Mouse (Mus musculus): ENCODE data around the gene Hoxa1. TPM values are rescaled to one million over a fixed set of nuclear protein-coding genes. Genes with fewer than 3 reads are reported as not detected.

The Hoxa1 gene
- polyA plus RNA-seq, 1 experiment from 2014 or later = 0.72 TPM

DNA sequence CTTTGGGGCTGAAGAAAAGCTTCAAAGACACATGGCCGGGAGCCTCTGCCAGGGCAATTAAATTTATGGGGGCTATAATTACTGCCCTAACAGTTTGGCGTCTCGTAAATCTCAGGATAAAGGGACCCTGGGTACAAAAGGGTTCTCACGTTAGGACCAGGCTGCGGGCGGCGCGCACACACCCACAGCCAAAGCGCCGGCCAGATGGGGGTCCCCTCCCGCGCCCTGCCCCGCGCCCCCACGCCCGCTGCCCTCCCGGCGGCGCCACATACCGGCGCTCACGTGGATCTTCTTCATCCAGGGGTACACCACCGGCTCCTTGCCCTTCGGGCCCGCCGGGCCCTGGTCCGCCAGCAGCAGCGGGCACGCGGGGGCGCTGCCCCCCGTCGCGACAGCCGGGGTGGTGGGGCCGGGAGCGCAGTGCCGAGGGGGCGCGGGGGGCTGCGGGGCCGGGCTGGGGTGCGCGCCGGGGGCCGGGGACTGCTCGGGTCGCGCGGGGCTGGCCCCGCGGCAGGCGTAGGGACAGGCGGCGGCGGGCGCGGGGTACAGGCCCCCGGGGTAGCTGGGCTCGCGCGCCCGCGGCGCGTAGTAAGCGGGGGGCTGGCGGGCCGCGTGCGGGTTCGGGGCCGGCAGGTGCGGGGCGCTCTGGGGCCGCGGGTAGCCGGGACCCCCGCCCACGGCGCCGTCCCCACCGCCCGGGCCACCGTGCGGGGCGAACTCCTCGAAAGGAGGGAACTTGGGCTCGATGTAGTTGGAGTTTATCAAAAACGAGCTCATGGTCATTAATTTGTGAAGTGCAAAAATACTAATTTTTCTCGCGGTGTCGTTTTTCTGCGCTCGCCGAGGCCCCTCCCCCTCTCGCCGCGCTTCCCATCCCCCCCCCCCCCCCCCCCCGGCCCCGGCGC is 33.0 kb upstream of the Hoxa1 start, which contains the start of gene Hoxa4:
Gene Hoxa4, minus strand, starts transcription at position 848 of the 905 bp plus-strand sequence.
- under 1% methylated on average over 76 of the region's 102 CpGs for WGBS
- Histone ChIP-seq H3K4me2 (ENCODE audit: low read depth, low read length) (peak within 1 kb of the TSS; percentile 95), H3K4me3 (ENCODE audit: low read length) (peak within 1 kb of the TSS; percentile 70), H3K27ac (ENCODE audit: low read length) (peak within 1 kb of the TSS; percentile 93), H3K36me3 (ENCODE audit: control insufficient read depth, insufficient read depth, low read length) (no peaks in the 10 kb centered on the region), H3K9me3 (ENCODE audit: control insufficient read depth, low read length) (no peaks in the 10 kb centered on the region), H3K9ac (ENCODE audit: low read depth, low read length) (peak within 1 kb of the TSS; percentile 89), H3K27me3 (replicated peaks; ENCODE audit: control insufficient read depth, insufficient read depth, low read length) (no peaks in the 10 kb centered on the region; the same call in 1 of the 2 replicates), H3K4me1 (ENCODE audit: control insufficient read depth, insufficient read depth, low read length) (peaks cover 36% of the 10 kb centered on the region)
- peak; percentile 49 for ATAC-seq

GRCm38 (mm10) chr6:52190410-52190809 is 32.3 kb upstream of the Hoxa1 start:
- Histone ChIP-seq H3K27ac (ENCODE audit: low read length) (peak overlapping the region; percentile 93), H3K4me1 (ENCODE audit: control insufficient read depth, insufficient read depth, low read length) (peaks cover 40% of the 10 kb centered on the region), H3K4me2 (ENCODE audit: low read depth, low read length) (peak overlapping the region; percentile 95), H3K9me3 (ENCODE audit: control insufficient read depth, low read length) (no peaks in the 10 kb centered on the region), H3K4me3 (ENCODE audit: low read length) (peak overlapping the region; percentile 70), H3K9ac (ENCODE audit: low read depth, low read length) (peak overlapping the region; percentile 89), H3K27me3 (replicated peaks; ENCODE audit: control insufficient read depth, insufficient read depth, low read length) (no peaks in the 10 kb centered on the region), H3K36me3 (ENCODE audit: control insufficient read depth, insufficient read depth, low read length) (no peaks in the 10 kb centered on the region)
- WGBS = 9% methylated on average over 23 of the region's 23 CpGs
- ATAC-seq = 0 out of 2 replicates have a peak, but pooled peaks have one; percentile 2

DNA sequence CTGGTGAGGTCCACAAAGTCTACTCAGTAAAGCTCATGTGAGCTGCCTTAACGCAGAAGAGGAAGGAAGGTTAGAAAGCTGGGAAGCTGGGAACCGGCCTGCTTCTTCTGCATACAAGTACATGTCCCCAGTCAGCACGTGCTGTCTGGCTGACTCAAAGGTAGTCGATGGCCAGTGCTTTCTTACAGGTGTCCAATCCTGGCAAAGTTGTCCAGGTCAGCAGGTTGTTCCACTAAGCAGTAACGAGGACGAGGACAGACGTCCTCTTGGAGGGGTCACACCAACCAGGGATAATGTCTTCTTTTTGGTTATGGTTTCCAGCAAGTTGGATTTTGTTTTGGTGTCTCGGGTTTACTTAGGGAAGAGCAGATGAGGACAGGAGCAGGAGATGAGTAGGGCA is 31.8 kb upstream of the Hoxa1 start:
- H3K36me3 ChIP-seq (ENCODE audit: control insufficient read depth, insufficient read depth, low read length) = no peaks in the 10 kb centered on the region
- peaks cover 41% of the 10 kb centered on the region for H3K4me1 ChIP-seq (ENCODE audit: control insufficient read depth, insufficient read depth, low read length)
- WGBS = 33% methylated on average over 8 of the region's 8 CpGs
- H3K9me3 ChIP-seq (ENCODE audit: control insufficient read depth, low read length) = no peaks in the 10 kb centered on the region
- ATAC-seq = no peak
- peak overlapping the region; percentile 93 for H3K27ac ChIP-seq (ENCODE audit: low read length)
- H3K9ac ChIP-seq (ENCODE audit: low read depth, low read length) = peak overlapping the region; percentile 89
- H3K27me3 ChIP-seq (replicated peaks; ENCODE audit: control insufficient read depth, insufficient read depth, low read length) = no peaks in the 10 kb centered on the region
- peak overlapping the region; percentile 70 for H3K4me3 ChIP-seq (ENCODE audit: low read length)
- peak overlapping the region; percentile 95 for H3K4me2 ChIP-seq (ENCODE audit: low read depth, low read length)

DNA sequence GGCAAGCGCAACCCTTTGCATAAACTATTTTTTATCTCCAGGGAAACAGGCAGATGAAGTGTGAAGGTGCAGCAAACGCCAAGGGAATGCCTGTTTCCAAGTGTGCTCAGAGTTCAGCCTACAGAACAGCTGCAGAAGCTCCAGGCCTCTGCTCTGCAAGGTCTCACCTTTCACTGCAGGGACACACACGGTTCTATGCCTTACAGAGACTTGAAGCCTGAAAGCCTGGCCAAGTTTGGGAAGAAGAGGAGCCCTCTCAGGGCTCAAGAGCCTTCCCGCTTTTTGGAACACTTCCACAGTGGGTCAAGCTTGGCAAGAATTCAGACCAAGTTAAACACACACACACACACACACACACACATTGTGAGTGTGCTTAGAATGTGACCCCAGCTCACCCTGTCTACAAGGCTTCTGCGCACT is 31.1 kb upstream of the Hoxa1 start:
- ATAC-seq = no peak
- no peaks in the 10 kb centered on the region for H3K36me3 ChIP-seq (ENCODE audit: control insufficient read depth, insufficient read depth, low read length)
- peak overlapping the region; percentile 93 for H3K27ac ChIP-seq (ENCODE audit: low read length)

GRCm38 (mm10) chr6:52186500-52186899 is 28.4 kb upstream of the Hoxa1 start:
- Histone ChIP-seq H3K4me1 (ENCODE audit: control insufficient read depth, insufficient read depth, low read length) (peaks cover 51% of the 10 kb centered on the region), H3K27ac (ENCODE audit: low read length) (no peak overlapping the region), H3K27me3 (replicated peaks; ENCODE audit: control insufficient read depth, insufficient read depth, low read length) (peaks cover 2% of the 10 kb centered on the region; the same call in 1 of the 2 replicates), H3K9me3 (ENCODE audit: control insufficient read depth, low read length) (no peaks in the 10 kb centered on the region), H3K9ac (ENCODE audit: low read depth, low read length) (no peak overlapping the region), H3K36me3 (ENCODE audit: control insufficient read depth, insufficient read depth, low read length) (no peaks in the 10 kb centered on the region), H3K4me3 (ENCODE audit: low read length) (no peak overlapping the region), H3K4me2 (ENCODE audit: low read depth, low read length) (no peak overlapping the region)
- 55% methylated on average over 1 of the region's 1 CpGs for WGBS
- ATAC-seq = no peak

More for the DNA sequence above, 31.1 kb upstream of the Hoxa1 start:
- H3K9ac ChIP-seq (ENCODE audit: low read depth, low read length) = peak overlapping the region; percentile 25; the same call in 1 of the 2 replicates
- peak overlapping the region; percentile 0; the same call in 1 of the 2 replicates for H3K4me3 ChIP-seq (ENCODE audit: low read length)
- peaks cover 41% of the 10 kb centered on the region for H3K4me1 ChIP-seq (ENCODE audit: control insufficient read depth, insufficient read depth, low read length)
- no peaks in the 10 kb centered on the region for H3K27me3 ChIP-seq (replicated peaks; ENCODE audit: control insufficient read depth, insufficient read depth, low read length)
- no peaks in the 10 kb centered on the region for H3K9me3 ChIP-seq (ENCODE audit: control insufficient read depth, low read length)
- peak overlapping the region; percentile 16; the same call in 1 of the 2 replicates for H3K4me2 ChIP-seq (ENCODE audit: low read depth, low read length)
- 36% methylated on average over 5 of the region's 5 CpGs for WGBS

DNA sequence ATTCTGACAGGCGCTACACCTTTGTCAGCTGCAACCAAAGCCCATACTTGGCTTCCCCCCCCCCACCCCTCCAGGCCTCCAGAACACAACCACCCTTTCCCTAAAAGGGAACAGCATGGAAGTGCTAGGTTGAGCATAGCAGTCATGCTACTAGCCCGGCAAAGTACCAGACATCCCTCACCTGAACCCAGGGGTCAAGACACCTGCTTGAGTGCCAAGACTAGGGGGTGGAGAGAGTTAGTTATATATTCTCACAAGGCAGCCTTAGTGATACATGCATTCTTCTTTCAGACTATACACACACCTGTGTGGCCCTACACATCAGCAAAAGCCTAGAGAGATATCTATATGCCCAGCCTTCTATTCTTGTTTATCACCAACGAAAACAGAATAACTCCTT is 27.7 kb upstream of the Hoxa1 start:
- Histone ChIP-seq H3K4me1 (ENCODE audit: control insufficient read depth, insufficient read depth, low read length) (peaks cover 57% of the 10 kb centered on the region), H3K4me2 (ENCODE audit: low read depth, low read length) (peak overlapping the region; percentile 44; the same call in 1 of the 2 replicates), H3K27me3 (replicated peaks; ENCODE audit: control insufficient read depth, insufficient read depth, low read length) (peaks cover 6% of the 10 kb centered on the region), H3K9ac (ENCODE audit: low read depth, low read length) (peak overlapping the region; percentile 41; the same call in 1 of the 2 replicates), H3K4me3 (ENCODE audit: low read length) (no peak overlapping the region), H3K9me3 (ENCODE audit: control insufficient read depth, low read length) (no peaks in the 10 kb centered on the region), H3K36me3 (ENCODE audit: control insufficient read depth, insufficient read depth, low read length) (no peaks in the 10 kb centered on the region), H3K27ac (ENCODE audit: low read length) (no peak overlapping the region; the same call in 1 of the 2 replicates)
- no peak for ATAC-seq
- 40% methylated on average over 3 of the region's 3 CpGs for WGBS

DNA sequence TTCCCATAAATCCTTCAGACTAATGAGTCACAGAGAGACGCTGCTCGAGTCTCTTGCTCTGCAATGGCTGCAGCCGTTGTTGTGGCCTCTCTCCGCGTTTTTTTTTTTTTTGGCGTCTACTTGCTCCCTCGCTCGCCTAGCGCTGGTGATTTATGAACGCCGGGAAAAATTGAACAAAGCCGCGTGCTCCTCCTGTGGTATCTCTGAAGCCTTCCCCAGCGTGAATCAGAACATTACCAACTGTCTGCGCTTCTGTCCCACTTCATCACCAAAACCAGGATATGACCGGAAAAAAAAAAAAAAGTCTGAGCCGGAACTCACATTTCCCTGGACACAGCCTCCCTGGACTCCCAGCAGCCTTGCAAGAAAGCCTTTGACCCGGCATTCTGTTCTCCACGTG is 27.1 kb upstream of the Hoxa1 start:
- Histone ChIP-seq H3K9ac (ENCODE audit: low read depth, low read length) (peak overlapping the region; percentile 41), H3K4me2 (ENCODE audit: low read depth, low read length) (peak overlapping the region; percentile 44), H3K27me3 (replicated peaks; ENCODE audit: control insufficient read depth, insufficient read depth, low read length) (peaks cover 6% of the 10 kb centered on the region), H3K4me1 (ENCODE audit: control insufficient read depth, insufficient read depth, low read length) (peaks cover 59% of the 10 kb centered on the region), H3K4me3 (ENCODE audit: low read length) (peak overlapping the region; percentile 20), H3K36me3 (ENCODE audit: control insufficient read depth, insufficient read depth, low read length) (no peaks in the 10 kb centered on the region), H3K27ac (ENCODE audit: low read length) (peak overlapping the region; percentile 86; the same call in 1 of the 2 replicates), H3K9me3 (ENCODE audit: control insufficient read depth, low read length) (no peaks in the 10 kb centered on the region)
- 7% methylated on average over 19 of the region's 19 CpGs for WGBS
- no peak for ATAC-seq

- Histone ChIP-seq H3K9me3 (ENCODE audit: control insufficient read depth, low read length) (no peaks in the 10 kb centered on the region), H3K4me1 (ENCODE audit: control insufficient read depth, insufficient read depth, low read length) (peaks cover 54% of the 10 kb centered on the region), H3K4me2 (ENCODE audit: low read depth, low read length) (peak overlapping the region; percentile 44), H3K27me3 (replicated peaks; ENCODE audit: control insufficient read depth, insufficient read depth, low read length) (peaks cover 6% of the 10 kb centered on the region), H3K27ac (ENCODE audit: low read length) (peak overlapping the region; percentile 86), H3K9ac (ENCODE audit: low read depth, low read length) (no peak overlapping the region), H3K4me3 (ENCODE audit: low read length) (no peak overlapping the region), H3K36me3 (ENCODE audit: control insufficient read depth, insufficient read depth, low read length) (no peaks in the 10 kb centered on the region)
- 39% methylated on average over 6 of the region's 6 CpGs for WGBS
- ATAC-seq = no peak
Observed at GRCm38 (mm10) chr6:52184668-52185067, 26.6 kb upstream of the Hoxa1 start.

GRCm38 (mm10) chr6:52183311-52184080 is 25.4 kb upstream of the Hoxa1 start:
- Histone ChIP-seq H3K4me3 (ENCODE audit: low read length) (peak overlapping the region; percentile 13; the same call in 1 of the 2 replicates), H3K9ac (ENCODE audit: low read depth, low read length) (peak overlapping the region; percentile 53), H3K4me1 (ENCODE audit: control insufficient read depth, insufficient read depth, low read length) (peaks cover 50% of the 10 kb centered on the region), H3K27ac (ENCODE audit: low read length) (peak overlapping the region; percentile 86), H3K36me3 (ENCODE audit: control insufficient read depth, insufficient read depth, low read length) (no peaks in the 10 kb centered on the region), H3K9me3 (ENCODE audit: control insufficient read depth, low read length) (no peaks in the 10 kb centered on the region), H3K4me2 (ENCODE audit: low read depth, low read length) (peak overlapping the region; percentile 43), H3K27me3 (replicated peaks; ENCODE audit: control insufficient read depth, insufficient read depth, low read length) (peaks cover 8% of the 10 kb centered on the region)
- peak; percentile 63 for ATAC-seq
- 18% methylated on average over 10 of the region's 10 CpGs for WGBS
